Mouse (Mus musculus): ENCODE results near the gene Mfsd8.
A peak's percentile ranks its signal among the peaks of the same experiment; 100 is the strongest.
"Not testable (repeated sequence)": the region's sequence is repeated elsewhere in the genome, so short reads cannot be mapped to it uniquely, and the experiment has no call there.

The Mfsd8 gene

GRCm38 (mm10) chr3:40846473-40846956, at the start of gene Mfsd8:
Gene Mfsd8 (minus strand): TSS chr3:40846886.
- peak; percentile 95 for DNase-seq (ENCODE audit: low spot score)

- not testable (repeated sequence) for DNase-seq (ENCODE audit: low spot score)
Measured at GRCm38 (mm10) chr3:40894336-40894735, 47.6 kb upstream of the Mfsd8 start.

- peak; percentile 98 for DNase-seq (ENCODE audit: low spot score)
Measured at GRCm38 (mm10) chr3:40893816-40894258, 47.2 kb upstream of the Mfsd8 start.

- not testable (repeated sequence) for DNase-seq (ENCODE audit: low spot score)
Measured at GRCm38 (mm10) chr3:40853123-40853738, 6.5 kb upstream of the Mfsd8 start.

- not testable (repeated sequence) for DNase-seq (ENCODE audit: low spot score)
Measured at GRCm38 (mm10) chr3:40847936-40848335, 1.2 kb upstream of the Mfsd8 start.

GRCm38 (mm10) chr3:40847018-40847417, 332 bp upstream of the Mfsd8 start:
- DNase-seq (ENCODE audit: low spot score), result peak; percentile 45

- DNase-seq (ENCODE audit: low spot score), result not testable (repeated sequence)
Measured at GRCm38 (mm10) chr3:40846957-40847017, 101 bp upstream of the Mfsd8 start, which contains the start of gene Abhd18. Gene Abhd18 (plus strand): TSS chr3:40846970.

- peak; percentile 3 for DNase-seq (ENCODE audit: low spot score)
Measured at GRCm38 (mm10) chr3:40845521-40845920, 1.2 kb downstream of the Mfsd8 start.

- DNase-seq (ENCODE audit: low spot score), result no peak
Measured at GRCm38 (mm10) chr3:40813275-40813674, 33.4 kb downstream of the Mfsd8 start.

- no peak for DNase-seq (ENCODE audit: low spot score)
Measured at GRCm38 (mm10) chr3:40809894-40810293, 36.8 kb downstream of the Mfsd8 start.

GRCm38 (mm10) chr3:40808686-40809085, 38.0 kb downstream of the Mfsd8 start:
- no peak for DNase-seq (ENCODE audit: low spot score)

GRCm38 (mm10) chr3:40806871-40807270, 39.8 kb downstream of the Mfsd8 start:
- DNase-seq (ENCODE audit: low spot score), result no peak

GRCm38 (mm10) chr3:40800373-40800823, 46.3 kb downstream of the Mfsd8 start:
- DNase-seq (ENCODE audit: low spot score), result peak; percentile 51

- peak; percentile 95 for DNase-seq (ENCODE audit: low spot score)
Measured at GRCm38 (mm10) chr3:40799530-40800372, 46.9 kb downstream of the Mfsd8 start, which contains the start of gene Plk4. Gene Plk4 (plus strand): TSS chr3:40800019.

- peak; percentile 7 for DNase-seq (ENCODE audit: low spot score)
Measured at GRCm38 (mm10) chr3:40798500-40798899, 48.2 kb downstream of the Mfsd8 start.

GRCm38 (mm10) chr3:40798054-40798453, 48.6 kb downstream of the Mfsd8 start:
- no peak for DNase-seq (ENCODE audit: low spot score)

- no peak for DNase-seq (ENCODE audit: low spot score)
Measured at GRCm38 (mm10) chr3:40793783-40794182, 52.9 kb downstream of the Mfsd8 start.
